Mouse (Mus musculus) embryonic fibroblast, embryonic 13.5 days (primary cell): ENCODE measurements around the gene Taf12.
"Not testable (repeated sequence)": the region's sequence is repeated elsewhere in the genome, so short reads cannot be mapped to it uniquely, and the experiment has no call there.

Experiments used
- CTCF ChIP-seq: IDR thresholded peaks from 2 replicates; pipeline ENCODE4 v1.5.1; 2011; ENCODE audit warnings: mild to moderate bottlenecking, control low read depth, low read length, moderate library complexity, borderline replicate concordance; ENCODE audit not compliant: insufficient read depth
- POLR2A ChIP-seq: IDR thresholded peaks from 2 replicates; pipeline ENCODE4 v1.6.1; 2011; ENCODE audit warnings: low read depth, mild to moderate bottlenecking, control low read depth, low read length, moderate library complexity

- TF ChIP-seq POLR2A, CTCF: not testable (repeated sequence)
Observed at GRCm38 (mm10) chr4:132288840-132289239, 14.7 kb downstream of the Taf12 start.
